Mouse (Mus musculus): ENCODE results near the gene Gipc2.

Gene Gipc2

DNA sequence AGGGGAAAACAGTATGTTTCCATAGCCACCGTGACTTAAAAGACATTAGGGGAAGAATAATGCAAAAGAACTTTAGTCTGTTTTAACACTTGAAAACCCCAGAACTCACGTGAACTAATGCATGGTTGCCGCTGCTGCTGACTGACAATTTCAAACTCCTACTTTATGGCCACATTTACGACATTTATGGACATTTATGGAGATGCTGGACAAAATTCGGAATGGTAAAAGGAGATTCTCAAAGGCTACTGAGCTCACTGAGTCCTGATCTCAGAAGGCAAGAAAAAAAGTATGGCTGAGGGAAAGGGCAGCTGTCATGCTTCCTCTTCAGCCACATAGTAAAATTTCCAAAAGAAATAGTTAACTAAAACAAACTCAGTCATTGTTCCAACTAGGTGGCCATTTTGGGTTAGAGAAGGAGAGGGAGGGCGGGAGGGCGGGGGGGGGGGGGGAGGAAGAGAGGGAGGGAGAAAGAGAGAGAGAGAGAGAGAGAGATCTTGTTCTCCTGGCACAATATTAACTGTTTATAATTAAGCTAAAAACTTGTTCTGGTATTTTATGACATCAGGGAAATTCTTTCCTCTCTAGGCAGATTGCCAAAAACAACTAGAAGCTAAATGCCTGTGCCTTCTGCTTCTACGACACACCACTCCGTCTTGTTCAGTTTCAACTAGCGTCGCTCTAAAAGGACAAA is 26.4 kb upstream of the Gipc2 start:
- in situ Hi-C loops (cut with MboI, MseI) = loop anchor here in 1 of 2 experiments (10.0 kb wide), 1 partner anchor 152 kb away; the partner anchor contains the start of genes Miga1 and Usp33

DNA sequence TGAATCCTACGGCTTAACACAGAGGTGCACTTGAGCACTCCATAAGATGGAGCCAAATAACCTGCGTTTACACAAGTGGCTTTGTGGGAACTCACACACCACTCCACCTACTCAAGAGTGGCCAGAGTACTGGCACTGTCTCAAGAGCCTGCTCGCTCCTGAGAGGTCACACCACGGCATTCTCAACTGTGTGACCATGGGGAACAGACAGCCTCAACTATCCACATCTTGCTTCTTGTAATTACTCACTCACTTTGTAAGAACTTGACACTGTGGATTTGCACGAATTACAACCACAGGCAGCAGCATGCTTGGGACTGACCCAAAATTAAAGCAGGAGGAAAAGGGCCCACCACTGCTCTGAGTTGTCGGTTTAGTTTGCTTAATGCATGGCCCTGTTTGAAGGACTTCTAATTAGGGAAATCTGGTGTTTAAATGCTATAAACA is 25.8 kb upstream of the Gipc2 start:
- in situ Hi-C loops (cut with MboI, MseI) = loop anchor here in 1 of 2 experiments (10.0 kb wide), 1 partner anchor 153 kb away; the partner anchor contains the start of genes Miga1 and Usp33

DNA sequence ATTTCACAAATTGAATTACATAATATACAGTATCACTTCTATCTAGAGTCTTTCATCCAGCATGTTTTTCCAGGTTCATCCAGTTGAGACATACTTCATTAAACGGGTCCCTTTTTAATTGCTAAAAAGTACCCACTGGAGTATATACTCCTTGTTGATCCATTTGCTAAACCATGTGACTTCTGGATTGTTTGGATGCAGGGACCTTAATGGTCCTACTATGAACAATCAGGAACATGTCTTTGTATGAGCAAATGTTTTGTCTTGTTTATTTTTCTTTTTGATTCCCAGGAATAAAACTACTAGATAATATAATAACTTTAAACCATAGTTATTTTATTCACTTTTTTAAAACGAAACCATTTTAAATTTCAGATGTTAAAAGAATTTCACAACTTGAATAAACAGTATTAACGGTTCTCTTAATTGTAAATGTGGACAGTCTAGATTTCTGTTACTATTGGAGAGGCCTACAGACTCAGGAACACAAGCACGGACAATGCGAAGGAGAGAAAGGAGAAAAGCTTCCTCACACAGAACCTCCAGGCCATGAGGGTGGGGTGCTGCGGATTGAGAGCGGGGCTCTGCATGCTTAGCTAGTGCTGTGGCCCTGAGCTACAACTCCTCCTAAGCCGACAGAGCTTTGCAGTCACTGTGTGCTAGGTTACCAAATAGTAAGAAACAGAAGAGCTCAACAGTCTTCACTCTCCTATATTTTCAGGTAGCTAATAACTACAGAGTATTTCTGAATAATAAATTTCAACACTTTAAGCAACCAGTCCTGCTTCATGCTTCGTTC is 24.8 kb upstream of the Gipc2 start:
- in situ Hi-C loops (cut with MboI, MseI) = loop anchor here in 1 of 2 experiments (10.0 kb wide), 1 partner anchor 154 kb away; the partner anchor contains the start of genes Miga1 and Usp33

DNA sequence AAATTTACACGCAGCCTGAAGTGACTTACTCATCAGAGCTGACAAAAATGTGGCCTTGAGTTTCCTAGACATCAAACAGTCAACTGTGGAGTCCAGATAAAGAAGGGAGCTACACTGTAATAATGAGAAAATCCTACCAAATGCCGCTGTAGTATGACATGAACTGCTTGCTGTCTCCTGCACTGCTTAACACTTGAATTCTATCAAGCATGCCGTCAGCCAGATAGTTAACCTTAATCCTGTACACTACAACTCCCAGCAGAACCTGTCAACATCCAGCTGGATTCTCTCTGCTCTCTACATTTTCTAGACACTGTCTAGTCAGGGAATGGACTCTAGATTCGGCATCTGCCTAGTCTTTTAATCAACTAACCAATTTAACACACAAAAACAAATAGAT is 23.3 kb upstream of the Gipc2 start:
- in situ Hi-C loops (cut with MboI, MseI) = no loop called here

DNA sequence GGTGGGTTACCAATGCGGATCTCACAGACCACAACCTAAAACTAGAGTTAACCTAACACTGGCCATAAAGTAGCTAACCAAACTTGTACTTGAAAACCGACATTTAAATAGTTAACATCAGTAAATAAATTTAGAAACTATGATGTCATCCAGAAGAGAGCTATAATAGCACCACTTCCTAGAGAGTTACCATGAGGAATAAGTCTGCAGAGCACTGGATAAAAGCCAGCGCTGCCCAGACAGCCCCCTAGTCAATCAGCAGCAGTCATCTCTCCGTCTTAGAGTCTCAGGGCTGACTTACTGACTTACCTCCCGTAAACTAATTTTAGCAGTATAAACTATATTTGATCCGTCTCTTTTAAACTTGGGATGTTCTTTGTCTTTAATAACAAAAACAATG is 20.1 kb upstream of the Gipc2 start:
- in situ Hi-C loops (cut with MboI, MseI) = no loop called here

DNA sequence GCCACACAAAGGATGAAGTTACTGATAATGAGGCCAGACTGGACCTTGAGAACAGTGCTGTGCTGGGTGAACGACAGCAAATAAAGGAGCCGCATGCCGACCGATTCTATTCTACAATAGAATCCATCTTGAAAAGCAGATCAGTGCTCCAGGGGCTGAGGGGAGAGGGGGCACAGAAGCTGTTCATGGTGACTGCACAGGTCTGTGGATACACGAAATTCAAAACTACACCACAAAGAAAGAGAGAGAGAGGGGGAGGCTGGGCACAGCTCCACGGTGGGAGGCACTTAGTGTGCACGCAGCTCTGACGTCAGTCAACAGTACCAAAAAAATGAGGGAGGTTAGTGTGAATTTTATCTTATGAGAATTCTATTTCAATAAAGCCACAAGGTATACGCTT is 17.5 kb upstream of the Gipc2 start:
- in situ Hi-C loops (cut with MboI, MseI) = no loop called here

DNA sequence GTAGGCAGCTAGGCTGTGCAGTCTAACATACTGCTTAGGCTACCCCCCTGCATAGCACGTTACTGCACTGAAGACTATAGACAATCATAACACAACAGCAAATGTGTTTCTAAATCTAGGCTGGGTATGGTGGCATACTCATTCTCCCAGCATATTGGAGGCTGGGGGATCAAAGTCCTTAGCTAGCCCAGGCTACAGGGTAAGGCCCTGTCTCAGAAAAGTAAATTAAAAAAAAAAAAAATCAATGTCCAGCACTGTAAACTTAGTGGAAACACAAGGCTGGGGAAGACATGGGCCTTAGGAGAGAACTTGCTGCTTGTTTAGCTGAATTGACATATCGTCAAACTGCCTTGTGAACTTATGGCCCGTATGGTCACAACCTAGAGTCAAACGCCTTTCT is 14.6 kb upstream of the Gipc2 start:
- in situ Hi-C loops (cut with MboI, MseI) = no loop called here

DNA sequence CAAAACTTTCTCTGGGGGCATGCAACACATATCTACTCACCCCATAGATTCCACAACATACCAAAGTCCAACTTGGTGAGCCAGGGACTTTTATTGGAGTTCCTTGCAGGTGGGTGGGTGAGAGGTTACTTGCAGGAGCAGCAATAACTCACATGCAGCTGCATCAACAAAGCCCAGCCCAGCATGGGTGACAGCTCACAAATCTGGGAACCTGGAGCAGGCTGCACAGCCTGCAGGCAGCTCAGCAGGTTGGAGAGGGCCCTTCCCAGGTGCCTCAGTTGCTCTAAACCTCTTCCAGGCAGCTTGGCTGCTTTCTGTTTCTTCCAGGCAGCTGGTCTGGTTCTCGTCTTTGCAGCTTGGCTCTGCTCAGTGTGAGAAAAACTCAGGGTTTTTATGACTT is 13.3 kb upstream of the Gipc2 start:
- in situ Hi-C loops (cut with MboI, MseI) = no loop called here

DNA sequence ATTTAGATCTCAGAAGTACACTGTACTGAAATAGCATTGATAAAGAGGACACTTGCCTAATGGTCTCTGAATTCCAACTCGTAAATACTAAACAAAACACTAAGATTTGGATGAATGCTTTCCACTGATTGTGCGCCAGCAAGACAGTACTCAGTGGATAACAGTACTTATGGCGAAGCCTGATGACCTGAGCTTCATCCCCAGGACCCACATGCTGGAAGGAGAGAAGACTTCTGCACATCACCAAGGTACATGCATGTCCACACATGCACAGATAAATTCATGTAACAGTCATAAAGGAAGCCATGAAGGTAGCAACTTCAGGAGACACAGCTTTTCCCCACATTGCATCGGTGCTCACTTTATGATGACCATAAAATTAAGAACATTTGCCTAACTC is 12.8 kb upstream of the Gipc2 start:
- in situ Hi-C loops (cut with MboI, MseI) = no loop called here

DNA sequence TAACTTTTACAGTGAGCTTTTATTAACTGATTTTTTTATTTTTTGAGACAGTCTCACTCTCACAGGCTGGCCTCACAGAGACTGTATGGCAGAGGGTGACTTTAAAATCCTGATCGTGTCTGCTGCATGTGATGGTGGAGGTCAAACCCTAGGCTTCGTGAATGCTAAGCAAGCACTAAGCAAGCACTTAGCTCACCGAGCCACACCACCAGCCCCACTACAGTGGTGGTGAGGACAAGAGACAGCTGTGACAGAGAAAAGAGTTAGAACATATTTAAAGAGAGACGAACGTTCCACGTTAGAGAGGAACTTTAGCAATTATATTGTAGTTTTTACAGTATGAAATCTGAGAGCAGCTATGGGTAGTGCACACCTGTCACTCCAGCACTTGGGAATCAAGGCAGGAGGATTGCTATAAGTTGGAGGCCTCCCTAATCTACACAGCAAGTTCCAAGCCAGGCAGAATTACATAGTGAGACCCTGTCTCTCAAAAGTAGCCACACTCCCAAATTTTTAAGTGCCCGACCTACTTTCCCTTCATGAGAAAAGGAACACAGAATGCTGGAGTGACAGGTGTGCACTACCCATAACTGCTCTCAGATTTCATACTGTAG is 6.4 kb upstream of the Gipc2 start:
- in situ Hi-C loops (cut with MboI, MseI) = no loop called here

DNA sequence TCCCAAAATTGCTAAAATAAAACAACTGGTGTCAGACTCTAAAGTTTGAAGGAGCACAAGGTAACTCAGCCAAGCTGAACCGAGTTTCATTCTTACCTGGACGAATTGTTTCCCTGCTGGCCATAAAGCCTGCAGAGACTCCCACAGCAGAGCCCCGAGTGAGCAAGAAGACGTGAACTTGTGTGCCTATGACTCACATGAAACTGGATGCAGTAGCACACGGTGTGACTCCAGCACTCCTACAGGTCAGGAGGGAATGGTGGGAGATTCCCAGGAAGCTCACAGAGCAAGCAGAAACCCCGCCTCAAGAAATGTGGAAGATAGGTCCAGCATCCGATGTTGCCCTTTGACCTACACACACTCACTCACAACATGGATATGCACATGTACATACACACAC is 5.8 kb upstream of the Gipc2 start:
- in situ Hi-C loops (cut with MboI, MseI) = no loop called here

DNA sequence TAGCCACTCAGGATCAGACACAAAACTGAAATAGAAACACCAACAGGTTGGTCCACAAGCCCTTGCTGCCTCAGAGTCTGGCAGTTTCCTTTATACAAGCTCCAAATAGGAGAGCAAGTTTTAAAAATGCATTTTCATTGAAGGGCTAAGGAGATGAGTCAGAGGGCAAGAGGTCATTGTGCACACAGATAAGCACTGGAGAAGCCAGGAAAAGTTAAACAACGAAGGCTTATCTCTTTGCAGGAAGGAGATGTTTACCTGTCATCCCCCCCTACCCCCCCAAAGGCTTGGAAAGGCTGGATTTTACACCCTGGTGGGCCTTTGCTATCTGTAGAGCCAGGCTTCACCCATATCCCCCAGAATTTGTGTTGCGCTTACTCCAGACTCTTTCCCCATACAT is 5.2 kb upstream of the Gipc2 start:
- in situ Hi-C loops (cut with MboI, MseI) = no loop called here

DNA sequence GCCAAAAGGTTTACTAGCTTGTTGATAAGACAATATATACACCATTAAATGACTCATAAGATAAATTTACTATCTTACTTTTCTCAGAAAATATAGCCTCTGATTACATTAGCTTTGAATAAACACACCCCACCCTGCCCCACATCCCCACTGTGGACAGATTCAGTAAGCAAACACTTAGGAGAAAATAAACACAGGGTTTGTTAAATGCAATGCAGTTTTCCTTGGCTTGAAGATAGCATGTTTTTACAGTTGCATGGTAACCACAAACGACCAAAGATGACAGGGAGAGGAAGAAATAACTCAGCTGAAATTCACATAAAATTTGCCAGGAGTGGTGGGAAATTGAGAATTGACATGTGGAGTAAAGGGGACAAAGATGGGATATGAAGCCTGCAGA is 4.4 kb upstream of the Gipc2 start:
- in situ Hi-C loops (cut with MboI, MseI) = no loop called here

DNA sequence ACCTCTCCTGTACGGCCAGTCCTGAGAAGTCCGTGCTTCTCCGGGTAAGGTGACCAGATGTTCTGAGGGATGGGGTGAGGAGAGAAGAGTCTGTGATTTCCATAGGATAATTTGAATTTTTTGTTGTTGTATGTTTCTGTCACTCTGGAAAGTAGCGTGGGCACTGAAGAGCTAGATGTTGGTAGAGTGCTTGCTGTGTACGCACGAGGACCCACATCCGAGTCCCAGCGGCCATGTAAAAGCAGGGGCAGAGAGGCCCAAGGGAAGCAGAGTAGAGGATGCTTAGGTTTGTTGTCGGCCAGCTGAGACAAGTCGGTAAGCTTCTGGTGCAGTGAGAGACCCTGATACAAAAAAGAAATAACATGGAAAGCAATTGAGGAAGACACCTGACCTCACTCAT is 2.0 kb upstream of the Gipc2 start:
- in situ Hi-C loops (cut with MboI, MseI) = loop anchor here in 1 of 2 experiments (10.0 kb wide), 1 partner anchor 547 kb away; the partner anchor contains the start of gene Pigk

DNA sequence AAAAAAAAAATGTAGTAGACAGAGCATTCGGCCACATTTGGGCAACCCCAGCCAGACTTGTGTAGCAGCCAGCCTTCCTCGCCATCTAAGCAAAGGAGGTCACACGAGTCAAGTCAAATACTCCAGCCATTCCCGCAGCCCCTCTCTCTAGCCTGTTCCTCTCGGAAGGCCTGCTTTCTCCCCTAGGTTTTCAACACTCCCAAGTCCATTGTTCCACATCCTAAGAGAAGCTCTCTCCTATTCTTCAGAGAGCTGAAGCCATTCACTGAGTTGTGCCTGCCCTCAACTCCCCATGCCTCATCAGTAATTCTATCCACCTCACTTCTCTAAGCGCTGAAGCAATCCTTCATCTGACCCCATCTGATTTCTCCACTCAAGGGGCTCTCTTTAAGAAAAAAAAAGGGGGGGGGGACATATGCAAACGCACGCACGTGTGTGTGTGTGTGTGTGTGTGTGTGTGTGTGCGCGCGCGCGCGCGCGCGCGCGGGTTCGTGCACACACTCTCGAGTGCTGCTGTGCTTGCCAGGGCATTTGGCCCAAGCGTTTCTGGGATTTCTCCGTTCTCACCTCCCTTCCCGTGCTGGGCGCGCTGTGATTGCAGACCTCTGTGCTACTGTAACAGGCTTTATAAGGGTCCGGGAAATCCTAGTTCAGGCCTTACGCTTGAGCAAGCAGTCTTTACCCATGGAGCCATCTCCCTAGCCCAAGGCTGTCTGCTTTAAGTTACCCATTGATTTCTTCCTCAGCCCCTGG is 845 bp upstream of the Gipc2 start:
- in situ Hi-C loops (cut with MboI, MseI) = loop anchor here in 1 of 2 experiments (10.0 kb wide), 1 partner anchor 548 kb away; the partner anchor contains the start of gene Pigk

DNA sequence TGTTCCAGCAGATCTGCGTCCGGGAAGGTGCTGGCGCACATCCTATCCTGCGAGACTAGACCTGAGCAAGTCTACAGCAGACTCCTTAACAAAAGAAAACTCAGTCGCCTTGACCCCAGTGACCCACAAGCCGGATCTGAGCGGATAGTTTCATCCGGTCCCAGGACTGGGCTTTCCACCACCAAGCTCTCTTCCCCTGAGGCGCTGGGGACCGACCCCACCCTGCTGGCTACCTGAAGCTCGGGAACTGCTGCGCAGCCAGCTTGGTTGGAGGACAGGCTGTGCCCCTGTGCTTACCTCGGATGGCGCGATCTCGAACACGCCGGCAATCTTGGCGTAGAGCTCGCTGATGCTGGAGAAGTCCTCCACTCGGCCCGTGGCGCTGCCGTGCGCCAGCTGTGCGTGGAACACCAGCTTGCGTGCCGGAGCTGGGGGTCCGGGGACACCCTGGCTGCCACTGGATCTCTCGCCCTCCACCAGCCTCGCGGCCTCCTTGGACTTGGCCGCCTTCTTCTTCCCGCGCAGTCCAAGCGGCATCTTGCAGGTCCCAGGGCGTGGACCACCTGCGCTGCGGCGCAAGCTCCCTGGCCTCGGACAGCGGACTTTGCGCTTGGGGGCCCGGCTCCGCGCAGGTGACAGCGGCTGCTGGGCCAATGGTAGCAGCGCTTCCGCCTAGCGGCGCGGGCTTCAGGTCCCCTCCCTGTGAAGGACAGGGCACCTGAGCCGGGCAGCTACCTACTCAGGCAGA is 505 bp downstream of the Gipc2 start:
- in situ Hi-C loops (cut with MboI, MseI) = loop anchor here in 1 of 2 experiments (10.0 kb wide), 1 partner anchor 549 kb away; the partner anchor contains the start of gene Pigk

DNA sequence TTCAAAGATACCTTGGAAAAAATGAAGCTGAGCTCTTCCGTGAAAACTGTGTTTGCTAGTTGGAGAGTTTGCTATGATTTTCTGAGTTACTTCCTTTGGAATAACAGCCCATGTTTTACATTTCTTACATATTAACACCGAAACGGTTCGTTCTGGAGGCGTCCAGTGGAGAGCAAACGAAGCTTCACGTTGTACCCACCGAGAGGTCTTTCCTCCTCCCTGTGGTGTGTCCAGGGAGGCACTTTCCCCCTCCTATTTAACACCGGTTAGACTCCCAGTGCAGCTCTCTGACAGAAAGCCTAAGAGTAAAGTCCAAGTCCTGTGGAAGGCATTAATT is 1.0 kb downstream of the Gipc2 start:
- in situ Hi-C loops (cut with MboI, MseI) = loop anchor here in 1 of 2 experiments (10.0 kb wide), 1 partner anchor 550 kb away; the partner anchor contains the start of gene Pigk

DNA sequence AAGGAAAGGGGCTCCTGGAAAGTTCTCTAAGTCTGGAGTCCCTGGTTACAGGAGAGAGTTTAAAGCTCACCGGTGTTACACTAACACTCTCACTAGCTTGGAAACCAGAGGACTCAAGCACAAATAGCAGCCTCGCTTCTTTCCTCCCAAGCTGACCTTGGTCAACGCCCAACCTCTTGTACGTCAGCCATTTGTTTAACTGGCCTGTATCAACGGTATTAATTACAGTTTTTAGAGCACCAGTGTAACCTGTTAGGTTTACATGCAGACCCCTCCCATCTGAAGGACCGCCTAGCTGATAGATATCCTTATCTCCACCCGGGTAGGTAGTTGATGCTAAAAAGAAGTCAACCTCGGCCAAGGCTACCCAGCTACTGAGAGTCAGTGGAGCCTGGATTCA is 2.7 kb downstream of the Gipc2 start:
- in situ Hi-C loops (cut with MboI, MseI) = loop anchor here in 1 of 2 experiments (10.0 kb wide), 1 partner anchor 551 kb away; the partner anchor contains the start of gene Pigk

DNA sequence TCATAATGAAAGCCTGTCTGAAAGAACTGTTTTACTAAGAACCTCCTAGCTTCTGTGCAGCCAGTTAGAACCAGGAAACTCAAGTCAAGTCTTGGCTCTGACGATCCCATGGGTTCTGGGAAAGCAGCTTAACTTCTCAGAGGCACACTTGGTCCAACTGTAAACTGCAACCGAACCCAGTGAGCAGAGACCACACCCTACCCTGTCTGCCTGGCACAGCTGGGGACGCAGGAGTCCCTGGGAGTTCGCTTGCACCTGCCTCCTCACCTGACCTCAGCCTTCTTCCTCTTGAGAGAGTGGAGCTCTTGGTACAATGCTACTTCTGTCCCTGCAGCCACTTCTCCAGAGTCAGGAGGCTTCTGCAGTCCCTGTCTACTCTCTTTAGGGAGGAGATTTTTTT is 5.4 kb downstream of the Gipc2 start:
- in situ Hi-C loops (cut with MboI, MseI) = loop anchor here in 1 of 2 experiments (10.0 kb wide), 1 partner anchor 554 kb away; the partner anchor contains the start of gene Pigk

DNA sequence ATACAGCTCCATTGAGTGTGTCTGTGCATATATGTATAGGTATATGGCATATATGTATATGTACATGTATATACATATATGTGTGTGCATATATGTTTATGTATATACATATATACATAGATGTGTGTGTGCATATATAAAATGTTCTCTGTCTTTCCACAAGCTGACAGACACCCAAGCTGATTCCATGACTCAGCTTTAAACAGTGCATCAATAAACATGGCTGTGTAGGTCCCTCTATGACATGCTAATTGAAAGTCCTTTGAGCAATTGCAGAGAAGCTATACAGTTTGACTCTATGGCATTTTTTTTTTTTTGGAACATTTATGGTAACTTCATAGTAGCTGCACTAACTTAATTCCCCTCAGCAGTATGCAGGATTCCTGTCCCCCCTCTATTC is 6.7 kb downstream of the Gipc2 start:
- in situ Hi-C loops (cut with MboI, MseI) = loop anchor here in 1 of 2 experiments (10.0 kb wide), 1 partner anchor 1585 kb away; no protein-coding TSS in a partner anchor
